Mouse (Mus musculus): ENCODE measurements around the gene Cyth2. TPM values are rescaled to one million over a fixed set of nuclear protein-coding genes. Genes with fewer than 3 reads are reported as not detected.

Gene Cyth2
- polyA plus RNA-seq, 1 experiment from 2014 or later, result 239 TPM

DNA sequence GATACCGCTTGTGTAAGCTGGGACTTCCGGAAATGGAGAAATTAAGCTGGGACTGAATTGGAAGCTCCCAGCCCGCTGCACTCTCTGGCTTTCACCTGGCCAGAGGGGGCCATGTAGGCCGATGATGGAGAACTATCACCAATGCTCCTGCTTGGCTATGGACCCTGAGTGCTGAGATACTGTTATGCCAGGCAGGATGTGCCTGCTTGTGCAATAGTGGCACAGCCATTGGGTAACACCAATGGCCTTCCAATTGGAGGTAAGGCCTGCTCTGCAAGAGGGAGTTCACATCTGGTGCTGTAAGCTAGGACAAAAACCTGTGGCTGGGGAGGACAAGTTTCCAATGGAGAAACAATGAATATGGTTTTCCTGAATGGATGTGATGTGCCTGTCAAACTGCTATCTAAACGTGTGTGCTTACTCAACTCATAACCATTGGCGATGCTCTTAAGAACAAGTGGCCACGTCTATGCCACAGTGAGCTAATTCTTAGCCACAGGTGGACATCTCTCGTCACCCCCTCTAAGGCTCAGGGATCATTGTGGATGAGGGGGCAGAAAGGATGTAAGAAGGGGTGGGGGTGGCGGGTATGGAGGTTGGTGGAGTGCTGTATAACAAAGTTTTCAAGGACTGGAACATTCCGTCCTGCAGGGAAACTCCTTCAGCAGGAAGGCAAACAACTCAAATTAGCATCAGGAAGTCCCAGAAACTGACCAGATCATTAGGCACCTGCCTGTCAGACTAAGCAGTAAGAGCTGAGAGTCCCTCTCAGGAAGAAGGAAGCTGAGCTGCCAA, 28.8 kb upstream of the Cyth2 start:
- no peaks in the 10 kb centered on the region for H3K4me1 ChIP-seq (ENCODE audit: control insufficient read depth, insufficient read depth, low read length)
- ATAC-seq (ENCODE audit: insufficient read depth, low FRiP score, low TSS enrichment) (no peak), DNase-seq (ENCODE audit: low spot score) (no peak)
- no peaks in the 10 kb centered on the region for H3K27me3 ChIP-seq (ENCODE audit: control insufficient read depth, insufficient read depth, low read length)
- H3K9ac ChIP-seq (ENCODE audit: low read length), result no peak overlapping the region
- no peak overlapping the region for H3K27ac ChIP-seq (ENCODE audit: low read depth, low read length)
- no peaks in the 10 kb centered on the region for H3K36me3 ChIP-seq (ENCODE audit: control insufficient read depth, insufficient read depth, low read length)
- 90% methylated on average over 10 of the region's 10 CpGs for WGBS
- no peak overlapping the region for H3K4me2 ChIP-seq (ENCODE audit: low read depth)
- H3K4me3 ChIP-seq (ENCODE audit: low read depth, low read length), result no peak overlapping the region
- no peaks in the 10 kb centered on the region for H3K9me3 ChIP-seq (ENCODE audit: control insufficient read depth, low read length)

DNA sequence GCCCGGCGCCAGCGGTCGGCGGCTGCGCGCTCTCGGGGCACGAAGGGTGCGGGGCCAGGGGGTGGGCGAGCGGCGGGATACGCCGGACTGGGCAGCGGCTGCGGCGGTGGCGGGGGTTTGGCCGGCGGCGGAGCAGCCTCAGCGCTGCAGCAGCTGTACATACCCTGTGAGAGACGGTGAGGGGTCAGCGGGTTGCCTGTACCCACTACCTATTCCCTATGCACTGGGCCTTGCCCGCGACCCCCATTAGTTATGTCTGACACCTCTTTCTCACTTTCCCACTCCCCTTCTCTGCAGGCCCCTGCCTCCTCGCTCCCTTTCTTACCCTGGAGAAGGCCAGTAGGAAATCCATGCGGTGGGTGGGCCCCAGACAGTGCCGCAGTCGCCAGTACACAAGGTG, 19.5 kb upstream of the Cyth2 start:
- WGBS, result 3% methylated on average over 30 of the region's 31 CpGs

DNA sequence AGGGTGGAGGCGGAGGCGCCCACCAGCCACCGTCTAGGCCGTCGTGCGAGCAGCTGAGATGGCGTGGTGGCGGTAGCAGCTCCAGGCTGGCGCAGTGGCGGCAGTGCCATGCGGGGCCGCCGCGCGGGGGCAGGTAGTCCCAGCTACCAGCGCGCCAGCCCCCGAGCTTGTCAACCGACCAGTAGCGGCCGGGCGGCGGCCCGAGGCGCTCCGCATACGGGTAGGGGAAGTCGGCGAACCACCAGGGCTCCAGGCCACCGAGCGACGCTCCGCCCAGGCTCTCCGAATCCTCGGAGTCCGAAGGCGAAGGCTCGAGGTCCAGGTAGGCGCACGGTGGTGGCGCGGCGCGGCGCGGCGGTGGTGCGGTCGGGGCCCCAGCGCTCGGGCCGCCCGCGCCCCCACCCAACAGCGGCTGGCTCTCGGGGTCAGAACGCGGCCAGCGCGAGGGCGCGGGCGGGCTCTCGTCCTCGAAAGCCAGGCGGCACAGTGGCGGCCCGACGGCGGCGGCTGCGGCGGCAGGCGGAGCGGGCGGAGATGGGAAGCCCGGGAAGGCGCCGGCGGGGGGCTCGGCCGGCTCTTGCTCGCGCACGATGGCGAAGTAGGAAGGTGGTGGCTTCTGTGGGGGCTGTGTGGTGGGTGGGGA, 18.9 kb upstream of the Cyth2 start:
- Histone ChIP-seq H3K4me1 (ENCODE audit: control insufficient read depth, insufficient read depth, low read length) (peaks cover 6% of the 10 kb centered on the region), H3K4me3 (ENCODE audit: low read depth, low read length) (peak overlapping the region; percentile 29), H3K36me3 (ENCODE audit: control insufficient read depth, insufficient read depth, low read length) (peaks cover 5% of the 10 kb centered on the region), H3K27me3 (ENCODE audit: control insufficient read depth, insufficient read depth, low read length) (peaks cover 46% of the 10 kb centered on the region), H3K4me2 (ENCODE audit: low read depth) (peak overlapping the region; percentile 27), H3K27ac (ENCODE audit: low read depth, low read length) (no peak overlapping the region), H3K9me3 (ENCODE audit: control insufficient read depth, low read length) (no peaks in the 10 kb centered on the region), H3K9ac (ENCODE audit: low read length) (no peak overlapping the region)
- 2% methylated on average over 53 of the region's 86 CpGs for WGBS
- DNase-seq (ENCODE audit: low spot score) (no peak), ATAC-seq (ENCODE audit: insufficient read depth, low FRiP score, low TSS enrichment) (no peak)

More for the DNA sequence above, 19.5 kb upstream of the Cyth2 start:
- ATAC-seq (ENCODE audit: insufficient read depth, low FRiP score, low TSS enrichment) (no peak), DNase-seq (ENCODE audit: low spot score) (no peak)
- peak overlapping the region; percentile 27 for H3K4me2 ChIP-seq (ENCODE audit: low read depth)
- no peak overlapping the region for H3K27ac ChIP-seq (ENCODE audit: low read depth, low read length)
- H3K27me3 ChIP-seq (ENCODE audit: control insufficient read depth, insufficient read depth, low read length), result peaks cover 46% of the 10 kb centered on the region
- peaks cover 6% of the 10 kb centered on the region for H3K4me1 ChIP-seq (ENCODE audit: control insufficient read depth, insufficient read depth, low read length)
- H3K4me3 ChIP-seq (ENCODE audit: low read depth, low read length), result peak overlapping the region; percentile 29
- H3K9me3 ChIP-seq (ENCODE audit: control insufficient read depth, low read length), result no peaks in the 10 kb centered on the region
- peaks cover 3% of the 10 kb centered on the region; the same call in 1 of the 2 replicates for H3K36me3 ChIP-seq (ENCODE audit: control insufficient read depth, insufficient read depth, low read length)
- peak overlapping the region; percentile 14; the same call in 1 of the 2 replicates for H3K9ac ChIP-seq (ENCODE audit: low read length)

DNA sequence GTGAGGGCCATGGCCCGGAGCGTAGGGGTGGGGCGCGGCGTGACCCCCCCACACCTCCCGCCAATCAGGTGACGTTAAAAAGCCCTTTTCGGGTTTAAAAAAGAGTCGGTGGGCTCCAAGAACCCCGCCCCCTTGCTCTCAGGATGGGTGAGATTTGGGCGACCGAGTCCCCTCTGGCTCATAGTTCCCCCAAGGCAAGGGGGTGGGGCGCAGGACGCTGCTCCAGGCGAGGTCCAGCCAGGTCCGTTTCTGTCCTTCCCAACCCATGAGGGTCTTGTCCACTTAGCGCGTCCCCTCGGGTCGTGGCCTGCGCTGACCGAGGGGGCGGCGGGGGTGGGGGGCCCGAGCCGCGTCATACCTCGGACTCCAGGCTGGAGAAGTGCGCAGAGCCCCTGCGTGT, 18.0 kb upstream of the Cyth2 start:
- peak overlapping the region; percentile 29; the same call in 1 of the 2 replicates for H3K4me3 ChIP-seq (ENCODE audit: low read depth, low read length)
- H3K27ac ChIP-seq (ENCODE audit: low read depth, low read length), result no peak overlapping the region
- peaks cover 10% of the 10 kb centered on the region for H3K36me3 ChIP-seq (ENCODE audit: control insufficient read depth, insufficient read depth, low read length)
- ATAC-seq (ENCODE audit: insufficient read depth, low FRiP score, low TSS enrichment), result no peak
- 12% methylated on average over 28 of the region's 30 CpGs for WGBS
- H3K9ac ChIP-seq (ENCODE audit: low read length), result no peak overlapping the region
- H3K27me3 ChIP-seq (ENCODE audit: control insufficient read depth, insufficient read depth, low read length), result peaks cover 46% of the 10 kb centered on the region
- DNase-seq (ENCODE audit: low spot score), result no peak
- peak overlapping the region; percentile 27 for H3K4me2 ChIP-seq (ENCODE audit: low read depth)
- H3K4me1 ChIP-seq (ENCODE audit: control insufficient read depth, insufficient read depth, low read length), result peaks cover 6% of the 10 kb centered on the region
- H3K9me3 ChIP-seq (ENCODE audit: control insufficient read depth, low read length), result no peaks in the 10 kb centered on the region

DNA sequence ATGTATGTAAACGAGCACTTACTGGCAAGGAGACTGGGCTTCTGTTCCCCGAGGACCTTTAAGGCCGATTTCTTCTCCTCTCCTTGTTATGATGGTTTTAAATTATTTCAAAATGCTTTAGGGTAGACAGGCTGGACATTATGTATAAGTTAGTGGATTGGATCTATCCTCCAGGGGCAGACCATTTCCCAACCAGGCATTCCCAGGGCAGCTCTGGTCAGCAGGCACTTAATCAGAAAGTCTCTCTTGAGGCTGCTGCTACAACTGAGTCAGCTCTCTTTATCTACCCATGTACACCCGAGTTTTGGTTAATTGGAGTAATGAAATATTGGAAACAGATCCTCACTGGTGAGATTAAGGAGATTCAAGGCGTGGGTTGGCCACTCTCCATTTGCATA, 16.7 kb upstream of the Cyth2 start:
- peaks cover 17% of the 10 kb centered on the region for H3K36me3 ChIP-seq (ENCODE audit: control insufficient read depth, insufficient read depth, low read length)
- H3K4me1 ChIP-seq (ENCODE audit: control insufficient read depth, insufficient read depth, low read length), result peaks cover 6% of the 10 kb centered on the region
- peak overlapping the region; percentile 67; the same call in 1 of the 2 replicates for H3K4me2 ChIP-seq (ENCODE audit: low read depth)
- H3K4me3 ChIP-seq (ENCODE audit: low read depth, low read length), result peak overlapping the region; percentile 89
- H3K27ac ChIP-seq (ENCODE audit: low read depth, low read length), result peak overlapping the region; percentile 61; the same call in 1 of the 2 replicates
- H3K9ac ChIP-seq (ENCODE audit: low read length), result 0 out of 2 replicates have a peak overlapping the region, but pooled peaks have one; percentile 62
- 18% methylated on average over 5 of the region's 5 CpGs for WGBS
- DNase-seq (ENCODE audit: low spot score), result no peak
- ATAC-seq (ENCODE audit: insufficient read depth, low FRiP score, low TSS enrichment), result peak; percentile 45; the same call in 1 of the 2 replicates
- H3K27me3 ChIP-seq (ENCODE audit: control insufficient read depth, insufficient read depth, low read length), result peaks cover 46% of the 10 kb centered on the region
- H3K9me3 ChIP-seq (ENCODE audit: control insufficient read depth, low read length), result no peaks in the 10 kb centered on the region

DNA sequence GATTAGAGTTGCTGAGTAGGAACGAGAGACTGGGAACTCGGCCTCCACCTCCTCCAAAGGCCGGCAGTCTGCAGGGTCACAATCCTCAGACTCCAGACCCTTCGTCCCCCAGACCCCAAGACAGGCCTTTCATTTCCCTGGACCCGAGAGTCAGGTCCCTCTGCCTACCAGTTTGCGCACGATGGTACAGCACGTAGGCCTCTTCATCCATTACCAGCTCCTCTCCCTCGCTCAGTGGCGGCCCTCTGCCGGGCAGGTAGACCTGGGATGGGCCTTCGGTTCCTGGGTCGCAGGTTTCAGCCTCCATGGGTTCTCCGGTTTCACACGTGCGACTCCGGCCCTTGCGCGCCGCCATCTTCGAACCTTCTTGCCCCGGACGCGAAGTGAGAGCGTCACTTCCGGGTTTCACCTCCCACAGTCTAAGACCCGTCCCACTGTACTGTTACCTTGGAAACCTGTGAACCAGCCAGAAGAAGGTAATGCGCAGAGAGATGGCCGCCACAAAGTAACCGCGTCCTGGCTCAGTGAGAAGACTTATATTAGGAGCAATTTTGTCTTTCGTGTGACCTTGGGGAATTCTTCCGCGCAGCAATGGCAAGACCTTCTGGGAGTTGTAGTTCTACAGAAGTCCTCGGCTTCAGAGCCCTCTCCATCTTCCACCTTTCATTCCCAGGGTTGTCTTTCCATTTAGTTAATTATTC, 16.2 kb upstream of the Cyth2 start, which contains the start of gene Grwd1:
TSS of gene Grwd1 (minus strand) at position 518 of the 701 bp plus-strand sequence.
- Histone ChIP-seq H3K9ac (ENCODE audit: low read length) (peak within 1 kb of the TSS; percentile 62), H3K36me3 (ENCODE audit: control insufficient read depth, insufficient read depth, low read length) (peaks cover 20% of the 10 kb centered on the region), H3K4me3 (ENCODE audit: low read depth, low read length) (peak within 1 kb of the TSS; percentile 89), H3K9me3 (ENCODE audit: control insufficient read depth, low read length) (no peaks in the 10 kb centered on the region), H3K27ac (ENCODE audit: low read depth, low read length) (peak within 1 kb of the TSS; percentile 61), H3K4me1 (ENCODE audit: control insufficient read depth, insufficient read depth, low read length) (peaks cover 6% of the 10 kb centered on the region), H3K4me2 (ENCODE audit: low read depth) (peak within 1 kb of the TSS; percentile 67), H3K27me3 (ENCODE audit: control insufficient read depth, insufficient read depth, low read length) (peaks cover 42% of the 10 kb centered on the region)
- DNase-seq (ENCODE audit: low spot score) (peak; percentile 91), ATAC-seq (ENCODE audit: insufficient read depth, low FRiP score, low TSS enrichment) (peak; percentile 88)
- WGBS, result under 1% methylated on average over 35 of the region's 35 CpGs

DNA sequence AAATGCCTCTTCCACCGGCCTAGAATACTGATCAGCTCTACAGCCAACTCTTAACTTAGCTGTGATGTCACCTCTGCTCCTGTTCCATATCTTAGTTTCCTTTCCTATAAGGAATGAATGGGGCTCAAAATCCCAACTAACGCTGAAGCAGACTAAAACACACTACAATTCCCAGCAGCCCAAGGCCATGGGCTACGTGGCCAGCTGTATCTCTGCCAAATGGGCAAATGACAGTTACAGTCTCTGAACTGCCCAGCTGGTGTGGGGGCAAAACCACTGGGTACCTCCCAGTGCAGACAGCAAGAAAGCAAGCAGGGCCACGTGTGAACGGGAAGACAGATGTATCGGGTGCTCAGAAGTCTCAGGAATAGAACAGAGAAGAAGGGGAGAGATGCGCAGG, 12.2 kb upstream of the Cyth2 start:
- peaks cover 3% of the 10 kb centered on the region for H3K27me3 ChIP-seq (ENCODE audit: control insufficient read depth, insufficient read depth, low read length)
- WGBS, result 88% methylated on average over 7 of the region's 7 CpGs
- H3K9ac ChIP-seq (ENCODE audit: low read length), result no peak overlapping the region
- peaks cover 6% of the 10 kb centered on the region for H3K4me1 ChIP-seq (ENCODE audit: control insufficient read depth, insufficient read depth, low read length)
- H3K4me2 ChIP-seq (ENCODE audit: low read depth), result no peak overlapping the region
- ATAC-seq (ENCODE audit: insufficient read depth, low FRiP score, low TSS enrichment) (no peak), DNase-seq (ENCODE audit: low spot score) (no peak)
- peaks cover 28% of the 10 kb centered on the region for H3K36me3 ChIP-seq (ENCODE audit: control insufficient read depth, insufficient read depth, low read length)
- H3K27ac ChIP-seq (ENCODE audit: low read depth, low read length), result no peak overlapping the region
- no peak overlapping the region for H3K4me3 ChIP-seq (ENCODE audit: low read depth, low read length)
- H3K9me3 ChIP-seq (ENCODE audit: control insufficient read depth, low read length), result no peaks in the 10 kb centered on the region

DNA sequence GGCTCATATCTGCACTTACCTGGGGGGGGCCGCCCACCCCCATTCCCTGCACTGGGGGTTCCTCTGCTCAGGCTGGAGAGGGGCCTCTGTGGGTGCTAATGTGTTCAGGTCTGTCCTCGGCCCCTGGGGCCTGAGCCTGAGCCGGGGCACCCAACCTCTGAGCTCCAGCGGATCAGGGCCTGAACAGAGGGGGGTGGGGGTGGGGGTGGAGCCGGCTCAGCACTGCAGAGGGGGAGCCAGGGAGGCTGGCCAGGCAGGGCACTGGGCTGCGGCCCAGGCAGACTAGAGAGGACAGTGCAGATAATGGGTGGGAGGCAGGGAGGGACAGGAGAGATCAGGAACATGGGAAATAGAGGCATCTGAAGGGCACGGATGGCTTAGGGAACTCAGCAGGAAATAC, 10.2 kb upstream of the Cyth2 start, which contains the start of gene Kcnj14:
TSS of gene Kcnj14 (minus strand) at position 185 of the 400 bp plus-strand sequence.
- no peak for ATAC-seq (ENCODE audit: insufficient read depth, low FRiP score, low TSS enrichment)
- Histone ChIP-seq H3K4me3 (ENCODE audit: low read depth, low read length) (no peak within 1 kb of the TSS), H3K9ac (ENCODE audit: low read length) (no peak within 1 kb of the TSS), H3K36me3 (ENCODE audit: control insufficient read depth, insufficient read depth, low read length) (peaks cover 28% of the 10 kb centered on the region), H3K4me2 (ENCODE audit: low read depth) (no peak within 1 kb of the TSS), H3K27me3 (ENCODE audit: control insufficient read depth, insufficient read depth, low read length) (no peaks in the 10 kb centered on the region), H3K9me3 (ENCODE audit: control insufficient read depth, low read length) (no peaks in the 10 kb centered on the region), H3K4me1 (ENCODE audit: control insufficient read depth, insufficient read depth, low read length) (peaks cover under 1% of the 10 kb centered on the region; the same call in 1 of the 2 replicates), H3K27ac (ENCODE audit: low read depth, low read length) (no peak within 1 kb of the TSS)
- no peak for DNase-seq (ENCODE audit: low spot score)
- WGBS, result 71% methylated on average over 7 of the region's 7 CpGs
